Mouse (Mus musculus): ENCODE results near the gene Olfr33. TPM values are rescaled to one million over a fixed set of nuclear protein-coding genes. Genes with fewer than 3 reads are reported as not detected.

Olfr33 gene
- polyA plus RNA-seq (2011; ENCODE audit: insufficient read length, low read depth, missing spikeins), result not detected in 2 replicates

- H3K4me1 ChIP-seq (ENCODE audit: control insufficient read depth, insufficient read depth, low read length), result no peaks in the 10 kb centered on the region
- TF ChIP-seq CTCF (IDR thresholded peaks at IDR 0.05; ENCODE audit: borderline replicate concordance, insufficient read depth, low read length) (no peak), POLR2A (IDR thresholded peaks at IDR 0.05; ENCODE audit: low read depth, low read length) (no peak)
- no peak within 1 kb of the TSS for H3K4me3 ChIP-seq (ENCODE audit: insufficient read depth, low read length)
- H3K27ac ChIP-seq (ENCODE audit: insufficient read depth, low read length), result no peak within 1 kb of the TSS
Observed at GRCm38 (mm10) chr7:102718970-102719369, at the start of gene Olfr33. Gene Olfr33 (minus strand): TSS chr7:102719070.

- TF ChIP-seq CTCF (IDR thresholded peaks at IDR 0.05; ENCODE audit: borderline replicate concordance, insufficient read depth, low read length) (no peak), POLR2A (IDR thresholded peaks at IDR 0.05; ENCODE audit: low read depth, low read length) (no peak)
- H3K4me3 ChIP-seq (ENCODE audit: insufficient read depth, low read length), result no peak within 1 kb of the TSS
- H3K27ac ChIP-seq (ENCODE audit: insufficient read depth, low read length), result no peak within 1 kb of the TSS
- H3K4me1 ChIP-seq (ENCODE audit: control insufficient read depth, insufficient read depth, low read length), result no peaks in the 10 kb centered on the region
Observed at GRCm38 (mm10) chr7:102759266-102759665, 40.4 kb upstream of the Olfr33 start, which contains the start of the genes Olfr560 and Olfr78. Gene Olfr560 (minus strand): TSS chr7:102759366. Gene Olfr78 (minus strand): TSS chr7:102759471.

DNA sequence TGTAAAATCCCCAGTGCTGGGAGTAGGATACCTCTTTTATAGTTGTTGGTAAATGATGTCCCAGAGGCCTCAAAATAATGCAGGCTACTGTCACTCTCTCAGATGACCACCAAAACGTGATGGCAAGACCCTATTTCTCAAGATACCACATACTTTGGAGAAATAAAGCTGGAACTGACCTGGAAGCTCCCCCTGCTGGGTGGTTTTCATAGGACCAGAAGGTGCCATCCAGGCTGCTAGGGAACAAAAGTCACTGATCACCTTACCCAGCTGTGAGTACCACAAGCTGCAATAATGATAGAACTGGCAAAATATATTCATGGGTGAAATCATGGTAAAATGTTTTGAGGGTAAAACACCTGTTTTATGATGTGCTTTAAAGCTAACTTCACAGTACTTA, 33.2 kb upstream of the Olfr33 start:
- Histone ChIP-seq H3K27ac (ENCODE audit: insufficient read depth, low read length) (no peak overlapping the region), H3K4me1 (ENCODE audit: control insufficient read depth, insufficient read depth, low read length) (no peaks in the 10 kb centered on the region), H3K4me3 (ENCODE audit: insufficient read depth, low read length) (no peak overlapping the region)
- TF ChIP-seq POLR2A (IDR thresholded peaks at IDR 0.05; ENCODE audit: low read depth, low read length) (no peak), CTCF (IDR thresholded peaks at IDR 0.05; ENCODE audit: borderline replicate concordance, insufficient read depth, low read length) (no peak)

DNA sequence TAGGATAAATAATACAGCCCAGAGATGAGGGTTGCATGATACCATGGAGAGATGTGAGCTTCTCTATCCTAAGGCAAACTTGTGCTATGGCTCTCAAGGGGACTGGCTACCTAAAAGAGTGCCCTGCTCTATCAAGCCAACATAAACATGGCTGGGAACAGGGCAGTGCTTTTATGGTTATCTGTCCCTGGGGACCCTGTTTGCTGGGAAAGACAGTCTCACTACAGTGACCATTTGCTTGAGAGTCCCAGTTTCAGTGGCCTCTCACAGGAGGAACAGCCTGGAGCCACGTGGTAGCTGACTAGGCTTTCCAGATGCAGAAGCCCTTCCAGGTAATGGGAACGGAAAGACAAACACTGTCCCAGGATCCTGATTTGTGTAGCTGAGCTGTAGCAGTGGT, 18.8 kb upstream of the Olfr33 start:
- no peak for TF ChIP-seq CTCF (IDR thresholded peaks at IDR 0.05; ENCODE audit: borderline replicate concordance, insufficient read depth, low read length)
- no peak for TF ChIP-seq POLR2A (IDR thresholded peaks at IDR 0.05; ENCODE audit: low read depth, low read length)
- Histone ChIP-seq H3K27ac (ENCODE audit: insufficient read depth, low read length) (no peak overlapping the region), H3K4me3 (ENCODE audit: insufficient read depth, low read length) (no peak overlapping the region), H3K4me1 (ENCODE audit: control insufficient read depth, insufficient read depth, low read length) (no peaks in the 10 kb centered on the region)

DNA sequence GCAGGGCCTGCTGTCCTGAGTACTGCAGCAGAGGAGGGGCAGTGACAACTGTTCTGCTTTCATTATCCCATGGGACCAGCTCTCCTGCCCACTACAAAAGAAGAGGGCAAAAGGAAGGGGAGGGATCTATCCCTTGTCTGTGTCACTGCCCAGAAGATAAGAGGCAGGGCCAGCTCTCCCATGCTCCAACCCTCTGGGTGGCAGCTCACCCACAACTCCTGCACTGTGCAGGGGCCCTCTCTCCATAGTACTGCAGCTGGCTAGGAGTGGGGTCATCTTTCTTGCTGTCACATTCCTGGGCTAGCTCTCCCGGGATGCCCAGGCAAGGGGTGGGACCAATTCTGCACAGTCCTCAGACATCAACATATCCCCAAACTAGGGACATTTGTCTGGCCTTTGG, 14.9 kb upstream of the Olfr33 start:
- Histone ChIP-seq H3K27ac (ENCODE audit: insufficient read depth, low read length) (no peak overlapping the region), H3K4me1 (ENCODE audit: control insufficient read depth, insufficient read depth, low read length) (no peaks in the 10 kb centered on the region)
- TF ChIP-seq CTCF (IDR thresholded peaks at IDR 0.05; ENCODE audit: borderline replicate concordance, insufficient read depth, low read length) (no peak), POLR2A (IDR thresholded peaks at IDR 0.05; ENCODE audit: low read depth, low read length) (no peak)

DNA sequence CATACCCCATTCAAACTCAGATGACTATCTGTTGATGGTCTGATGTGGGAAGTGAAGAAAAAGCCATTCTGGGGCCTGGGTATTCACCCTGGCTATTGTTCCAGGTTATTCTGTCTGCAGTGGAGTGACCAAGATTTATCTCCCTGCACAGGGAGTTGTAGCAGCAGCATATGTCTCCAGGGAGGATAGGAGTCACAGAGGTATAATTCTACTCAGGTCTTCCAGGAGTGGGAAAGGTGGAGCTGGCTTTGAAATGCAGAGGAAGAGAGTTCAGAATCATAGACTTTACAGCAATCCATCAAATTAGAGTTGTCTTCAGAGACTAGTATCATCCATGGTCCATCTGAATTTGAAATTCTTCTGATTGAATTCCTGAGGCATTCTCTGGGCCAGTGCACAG, 8.5 kb upstream of the Olfr33 start, which contains the start of gene Olfr559:
Gene Olfr559, minus strand, starts transcription at position 101 of the 400 bp plus-strand sequence.
- no peaks in the 10 kb centered on the region for H3K4me1 ChIP-seq (ENCODE audit: control insufficient read depth, insufficient read depth, low read length)
- H3K27ac ChIP-seq (ENCODE audit: insufficient read depth, low read length), result no peak within 1 kb of the TSS
- no peak within 1 kb of the TSS for H3K4me3 ChIP-seq (ENCODE audit: insufficient read depth, low read length)
- no peak for TF ChIP-seq POLR2A (IDR thresholded peaks at IDR 0.05; ENCODE audit: low read depth, low read length)
- TF ChIP-seq CTCF (IDR thresholded peaks at IDR 0.05; ENCODE audit: borderline replicate concordance, insufficient read depth, low read length), result no peak

More for the DNA sequence above, 14.9 kb upstream of the Olfr33 start:
- H3K4me3 ChIP-seq (ENCODE audit: insufficient read depth, low read length), result no peak overlapping the region

- TF ChIP-seq CTCF (IDR thresholded peaks at IDR 0.05; ENCODE audit: borderline replicate concordance, insufficient read depth, low read length), result no peak
- no peak for TF ChIP-seq POLR2A (IDR thresholded peaks at IDR 0.05; ENCODE audit: low read depth, low read length)
- Histone ChIP-seq H3K4me3 (ENCODE audit: insufficient read depth, low read length) (no peak within 1 kb of the TSS), H3K4me1 (ENCODE audit: control insufficient read depth, insufficient read depth, low read length) (no peaks in the 10 kb centered on the region), H3K27ac (ENCODE audit: insufficient read depth, low read length) (no peak within 1 kb of the TSS)
Observed at GRCm38 (mm10) chr7:102701915-102702314, 17.0 kb downstream of the Olfr33 start, which contains the start of gene Olfr558. Gene Olfr558 (plus strand): TSS chr7:102702215.

GRCm38 (mm10) chr7:102698461-102698860, 20.4 kb downstream of the Olfr33 start:
- TF ChIP-seq POLR2A (IDR thresholded peaks at IDR 0.05; ENCODE audit: low read depth, low read length) (no peak), CTCF (IDR thresholded peaks at IDR 0.05; ENCODE audit: borderline replicate concordance, insufficient read depth, low read length) (no peak)
- Histone ChIP-seq H3K27ac (ENCODE audit: insufficient read depth, low read length) (no peak overlapping the region), H3K4me3 (ENCODE audit: insufficient read depth, low read length) (no peak overlapping the region), H3K4me1 (ENCODE audit: control insufficient read depth, insufficient read depth, low read length) (no peaks in the 10 kb centered on the region)

DNA sequence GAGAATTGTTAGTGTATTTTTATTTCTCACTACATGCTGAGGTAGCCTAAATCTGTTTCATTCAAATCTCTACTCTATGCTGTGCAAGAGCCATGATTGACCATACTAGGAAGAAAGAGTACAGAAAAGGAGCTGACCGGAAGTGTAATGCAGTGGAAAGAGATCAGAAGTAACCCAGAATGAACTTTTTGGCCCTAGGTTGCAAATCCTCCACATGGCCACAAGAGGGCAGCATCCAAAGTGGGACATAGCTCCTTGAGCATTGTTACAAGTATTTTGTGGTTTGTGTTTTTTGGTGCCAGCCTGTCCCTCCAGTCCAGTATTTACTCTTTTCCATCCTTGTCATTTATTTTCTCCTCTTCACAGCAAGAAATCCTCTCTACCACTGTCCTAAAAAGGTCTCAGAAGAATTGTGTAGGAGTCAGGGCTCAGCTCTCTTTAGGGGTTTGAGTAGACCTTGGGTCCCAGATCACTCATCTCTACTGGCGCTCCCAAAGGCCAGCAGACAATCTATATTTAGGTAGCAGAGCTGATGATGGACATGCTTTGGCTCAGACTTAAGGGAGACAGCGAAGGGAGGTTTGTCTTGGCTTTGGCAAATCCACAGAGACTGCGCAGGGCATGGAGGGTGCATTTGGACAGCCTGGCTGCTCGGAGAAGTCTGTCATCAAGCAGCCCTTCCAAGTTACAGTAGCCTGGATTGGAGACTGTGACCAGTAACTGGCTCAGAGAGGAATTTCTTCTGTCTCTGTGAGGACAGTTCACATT, 23.3 kb downstream of the Olfr33 start, which contains the start of gene Olfr557:
Gene Olfr557, plus strand, starts transcription at position 553 of the 768 bp plus-strand sequence.
- H3K4me3 ChIP-seq (ENCODE audit: insufficient read depth, low read length), result no peak within 1 kb of the TSS
- no peak within 1 kb of the TSS for H3K27ac ChIP-seq (ENCODE audit: insufficient read depth, low read length)
- H3K4me1 ChIP-seq (ENCODE audit: control insufficient read depth, insufficient read depth, low read length), result no peaks in the 10 kb centered on the region
- TF ChIP-seq POLR2A (IDR thresholded peaks at IDR 0.05; ENCODE audit: low read depth, low read length) (no peak), CTCF (IDR thresholded peaks at IDR 0.05; ENCODE audit: borderline replicate concordance, insufficient read depth, low read length) (peak; percentile 30; the same call in 1 of the 2 replicates)

- Histone ChIP-seq H3K27ac (ENCODE audit: insufficient read depth, low read length) (peak within 1 kb of the TSS; percentile 54; the same call in 1 of the 2 replicates), H3K4me3 (ENCODE audit: insufficient read depth, low read length) (peak within 1 kb of the TSS; percentile 66), H3K4me1 (ENCODE audit: control insufficient read depth, insufficient read depth, low read length) (no peaks in the 10 kb centered on the region)
- TF ChIP-seq POLR2A (IDR thresholded peaks at IDR 0.05; ENCODE audit: low read depth, low read length), result peak; percentile 63
- no peak for TF ChIP-seq CTCF (IDR thresholded peaks at IDR 0.05; ENCODE audit: borderline replicate concordance, insufficient read depth, low read length)
Observed at GRCm38 (mm10) chr7:102686944-102687501, 31.8 kb downstream of the Olfr33 start, which contains the start of gene Trim68. Gene Trim68 (minus strand): TSS chr7:102687327.

All from embryonic fibroblast, embryonic 13.5 days (primary cell).